Mouse (Mus musculus) spleen, postnatal 14 days (tissue): Measurements from ENCODE around the gene Lrmp.
A peak's percentile ranks its signal among the peaks of the same experiment; 100 is the strongest.
"Not testable (repeated sequence)": the region's sequence is repeated elsewhere in the genome, so short reads cannot be mapped to it uniquely, and the experiment has no call there.

Experiments used
- DNase-seq, 2 experiments: peaks; one replicate each; pipeline ENCODE4 v3.0.0; 2021 to 2022; ENCODE audit warnings: low spot score in 2 of 2

Gene Lrmp

GRCm38 (mm10) chr6:145104241-145104939 lies 11.1 kb upstream of the Lrmp start:
- DNase-seq: no peak

DNA sequence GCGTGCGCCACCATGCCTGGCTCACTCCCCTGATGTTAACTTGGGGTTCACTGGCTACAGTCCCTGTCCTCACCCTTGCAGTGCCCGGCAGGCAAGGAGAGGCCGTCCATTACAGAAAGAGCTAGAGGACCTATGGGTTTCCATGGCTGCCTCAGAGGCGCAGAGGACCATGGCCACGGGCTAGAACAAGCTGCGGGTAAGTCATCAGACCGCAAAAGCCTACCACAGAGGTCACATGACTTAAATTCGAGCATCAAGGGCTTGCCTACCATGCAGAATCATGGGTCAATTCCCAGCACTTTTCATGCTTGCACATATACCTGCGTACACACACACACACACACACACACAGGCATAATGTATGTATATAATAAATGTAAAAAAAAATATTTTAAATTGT lies 10.0 kb upstream of the Lrmp start:
- DNase-seq: no peak

DNA sequence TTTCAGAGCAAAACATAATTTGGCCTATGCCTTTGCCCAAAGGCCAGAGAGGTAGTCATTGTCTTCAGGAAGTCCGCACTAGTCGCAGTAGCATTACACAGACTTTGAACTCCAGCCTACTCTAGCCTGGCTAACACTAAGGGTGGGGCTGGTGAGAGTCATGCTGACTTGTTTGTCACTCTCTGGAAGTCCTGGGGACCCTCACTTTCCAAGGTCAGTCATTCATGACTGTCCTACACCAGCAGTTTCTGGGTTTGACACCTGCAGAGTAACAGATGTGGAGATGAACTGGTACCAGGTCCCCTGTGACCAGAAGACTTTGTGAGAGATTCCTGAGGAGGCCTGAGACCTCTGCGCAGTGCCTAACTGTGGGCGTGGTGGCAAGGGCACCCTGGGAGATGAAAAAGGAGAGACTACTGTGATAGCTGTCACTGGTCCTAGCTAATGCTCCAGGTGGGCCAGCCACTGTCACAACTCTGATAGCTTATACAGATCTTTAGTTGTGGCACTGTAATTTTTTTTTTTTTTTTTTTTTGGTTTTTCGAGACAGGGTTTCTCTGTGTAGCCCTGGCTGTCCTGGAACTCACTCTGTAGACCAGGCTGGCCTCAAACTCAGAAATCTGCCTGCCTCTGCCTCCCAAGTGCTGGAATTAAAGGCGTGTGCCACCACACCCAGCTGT lies 9.2 kb upstream of the Lrmp start:
- DNase-seq: no peak

- DNase-seq: no peak
Measured at GRCm38 (mm10) chr6:145110786-145111185, 4.7 kb upstream of the Lrmp start.

DNA sequence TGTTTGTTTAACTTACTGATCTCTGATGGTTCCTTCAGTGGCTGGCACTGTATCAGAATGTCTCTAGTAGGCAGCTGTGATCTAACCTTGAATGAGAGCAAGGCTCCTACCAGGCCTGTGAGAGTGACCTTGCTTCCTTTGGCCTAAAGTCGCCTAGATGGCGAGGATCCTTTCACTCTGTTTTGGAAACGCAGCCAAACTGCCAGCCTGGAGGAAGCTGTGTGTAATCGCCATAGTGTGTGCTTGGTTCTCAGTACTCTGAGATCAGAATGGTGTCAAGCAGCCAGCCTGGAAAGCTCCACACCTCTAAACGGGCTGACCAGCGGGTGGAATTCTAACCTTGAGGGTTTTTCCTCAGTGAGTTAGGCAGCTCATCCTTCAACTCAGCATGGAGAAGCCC lies 2.6 kb upstream of the Lrmp start:
- no peak for DNase-seq

DNA sequence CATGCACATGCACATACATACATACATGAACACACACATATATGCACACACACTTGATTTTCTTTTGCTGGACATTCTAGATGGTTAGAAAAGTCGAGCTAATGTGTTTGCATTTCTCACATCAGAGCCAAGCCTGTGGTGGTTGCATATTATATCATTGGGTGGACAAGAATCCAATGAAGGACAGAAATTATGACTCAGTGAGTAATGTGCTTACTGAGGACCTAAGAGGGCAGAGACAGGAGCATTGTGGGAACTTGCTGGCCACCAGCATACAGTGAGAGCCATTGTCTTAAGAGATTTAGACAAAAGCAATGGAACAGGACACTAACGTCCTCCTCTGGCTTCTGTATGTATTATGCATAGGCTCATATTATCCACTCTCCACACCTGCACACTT lies 892 bp upstream of the Lrmp start:
- no peak for DNase-seq

GRCm38 (mm10) chr6:145116098-145116672 lies 732 bp downstream of the Lrmp start:
- DNase-seq: no peak

- no peak for DNase-seq
Measured at GRCm38 (mm10) chr6:145120086-145120485, 4.6 kb downstream of the Lrmp start.

DNA sequence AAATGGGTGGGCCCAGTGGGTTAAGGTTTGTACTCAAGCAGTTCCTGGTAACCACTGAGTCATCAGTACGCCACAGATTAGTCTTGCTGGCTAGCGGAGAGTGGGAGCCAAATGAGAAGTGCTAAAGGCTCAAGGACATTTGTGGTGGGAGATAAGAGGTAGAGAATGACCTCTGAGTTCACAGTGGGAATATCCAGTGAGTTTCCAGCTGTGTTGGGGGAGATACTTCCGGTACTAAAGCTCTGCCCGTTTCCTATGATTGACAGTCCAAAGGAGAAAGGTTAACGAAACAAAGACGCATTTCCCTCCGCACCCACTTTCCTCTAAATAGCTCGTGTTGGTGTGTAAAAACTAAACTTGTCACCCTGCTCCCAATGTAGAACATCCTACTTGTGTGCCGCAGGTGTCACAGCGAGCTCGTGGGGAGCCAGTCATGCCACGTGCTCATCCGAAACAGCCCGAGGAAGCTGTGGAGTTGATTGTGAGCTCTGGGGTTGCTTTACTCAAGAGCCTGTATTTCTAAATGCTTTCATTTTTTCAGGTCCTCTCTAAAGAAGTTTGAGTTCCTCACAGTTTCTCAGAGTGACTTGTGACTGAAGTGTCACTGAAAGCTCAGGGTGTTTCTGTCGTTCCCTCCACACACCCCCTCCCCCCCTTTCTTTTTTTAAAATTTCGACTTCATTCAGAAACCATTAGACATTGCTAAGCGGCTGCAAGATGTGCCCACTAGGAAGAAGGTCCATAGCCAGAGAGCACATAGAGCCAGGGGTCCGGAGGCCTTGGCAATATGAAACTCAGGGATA lies 5.5 kb downstream of the Lrmp start:
- no peak for DNase-seq

DNA sequence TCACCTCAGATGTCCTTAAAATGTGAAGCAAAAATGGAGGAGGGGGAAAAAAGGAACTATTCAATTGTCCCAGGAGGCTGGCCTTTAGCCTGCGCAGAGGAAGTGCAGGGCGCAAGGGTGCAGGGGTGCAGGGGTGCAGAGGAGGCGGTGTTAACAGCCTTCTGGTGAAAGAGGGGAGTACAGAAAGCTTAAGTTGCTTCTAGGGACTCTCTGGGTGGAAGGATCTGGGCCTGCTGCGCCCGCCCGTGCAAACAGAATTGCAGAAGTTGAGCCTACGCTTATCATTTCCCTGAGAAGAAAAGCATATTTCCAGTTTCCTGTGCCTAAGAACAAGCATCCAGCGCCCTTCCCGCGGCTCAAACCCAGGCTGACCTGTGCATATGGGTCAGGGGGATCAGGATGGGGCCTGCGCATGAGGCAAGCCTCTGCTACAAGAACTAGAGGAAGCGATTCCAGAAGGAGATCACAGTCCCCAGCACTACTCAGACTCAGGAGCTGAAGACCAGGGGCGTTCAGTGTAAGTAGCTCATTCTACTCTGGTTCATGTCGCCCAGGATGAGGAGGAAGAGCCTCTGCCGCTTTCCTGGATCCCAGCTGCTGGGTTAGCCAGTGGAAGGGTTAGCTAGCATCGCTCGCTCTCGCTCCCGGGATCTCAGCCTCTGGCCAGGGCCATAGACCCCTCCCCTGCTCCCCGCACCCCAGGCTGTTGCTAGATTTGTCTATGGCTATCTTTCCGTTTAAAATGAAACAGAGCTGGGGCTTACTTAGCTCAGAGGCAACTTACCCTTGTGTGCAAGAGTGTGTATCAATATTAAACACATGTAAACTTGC lies 6.4 kb downstream of the Lrmp start:
- peak; percentile 44 to 64 for DNase-seq

GRCm38 (mm10) chr6:145122423-145123059 lies 7.1 kb downstream of the Lrmp start:
- no peak for DNase-seq

- no peak for DNase-seq
Measured at GRCm38 (mm10) chr6:145123136-145124060, 7.9 kb downstream of the Lrmp start.

GRCm38 (mm10) chr6:145124621-145125020 lies 9.2 kb downstream of the Lrmp start:
- DNase-seq: no peak

GRCm38 (mm10) chr6:145125591-145126113 lies 10.2 kb downstream of the Lrmp start:
- no peak for DNase-seq

- DNase-seq: no peak
Measured at GRCm38 (mm10) chr6:145127652-145128051, 12.2 kb downstream of the Lrmp start.

- DNase-seq: no peak
Measured at GRCm38 (mm10) chr6:145129563-145129962, 14.1 kb downstream of the Lrmp start.

DNA sequence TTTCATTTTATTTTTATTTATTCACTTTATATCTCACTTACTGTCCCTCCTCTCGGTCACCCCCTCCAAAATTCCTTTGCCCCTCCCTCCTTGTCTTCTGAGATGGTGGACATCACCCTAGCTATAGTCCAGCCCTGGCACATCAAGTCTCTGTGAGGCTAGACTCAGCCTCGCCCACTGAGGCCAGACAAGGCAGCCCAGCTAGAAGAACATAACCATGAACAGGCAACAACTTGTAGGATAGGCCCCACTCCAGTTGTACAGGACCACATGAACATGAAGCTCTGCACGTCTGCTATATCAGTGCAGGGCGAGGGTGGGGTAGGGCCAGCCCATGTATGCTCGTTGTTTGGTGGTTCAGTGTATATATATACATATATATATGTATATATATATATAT lies 16.5 kb downstream of the Lrmp start:
- no peak for DNase-seq

GRCm38 (mm10) chr6:145132969-145133368 lies 17.5 kb downstream of the Lrmp start:
- not testable (repeated sequence) for DNase-seq

GRCm38 (mm10) chr6:145135295-145135694 lies 19.8 kb downstream of the Lrmp start:
- DNase-seq: no peak

DNA sequence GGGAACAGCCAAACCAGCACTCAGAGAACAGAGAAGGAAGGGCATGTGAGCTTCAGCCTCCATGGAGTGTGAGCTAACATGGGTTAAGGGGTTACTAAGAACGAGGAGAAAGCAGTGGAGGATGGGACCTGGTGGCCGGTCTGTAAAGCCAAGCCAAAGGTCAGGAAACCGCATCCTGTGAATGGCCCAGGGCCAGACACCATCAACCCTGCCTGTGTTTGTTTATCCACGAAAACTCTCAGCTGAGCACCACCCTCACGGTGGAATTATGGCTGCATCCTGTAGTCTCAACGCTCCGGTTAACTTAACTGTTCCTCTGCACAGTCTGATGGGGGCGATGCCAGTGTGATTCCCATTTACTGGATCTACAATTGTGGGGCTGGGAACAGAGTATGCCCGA lies 20.4 kb downstream of the Lrmp start:
- no peak for DNase-seq
